Mouse (Mus musculus): ENCODE measurements around the gene Add3.

- TF ChIP-seq CTCF (conservative IDR thresholded peaks at IDR 0.05; ENCODE audit: low read length), result no peak
- TF ChIP-seq NANOG (IDR thresholded peaks at IDR 0.05; ENCODE audit: borderline replicate concordance, low read length), result no peak
- TF ChIP-seq POU5F1 (IDR thresholded peaks at IDR 0.05; ENCODE audit: borderline replicate concordance, low read length), result no peak
Measured at GRCm38 (mm10) chr19:53252111-53253028, 112.1 kb downstream of the Add3 start.

All from E14TG2a.4 (cell line).